ENCODE assay signal across 10 mouse cellular contexts in the genomic region with DNA sequence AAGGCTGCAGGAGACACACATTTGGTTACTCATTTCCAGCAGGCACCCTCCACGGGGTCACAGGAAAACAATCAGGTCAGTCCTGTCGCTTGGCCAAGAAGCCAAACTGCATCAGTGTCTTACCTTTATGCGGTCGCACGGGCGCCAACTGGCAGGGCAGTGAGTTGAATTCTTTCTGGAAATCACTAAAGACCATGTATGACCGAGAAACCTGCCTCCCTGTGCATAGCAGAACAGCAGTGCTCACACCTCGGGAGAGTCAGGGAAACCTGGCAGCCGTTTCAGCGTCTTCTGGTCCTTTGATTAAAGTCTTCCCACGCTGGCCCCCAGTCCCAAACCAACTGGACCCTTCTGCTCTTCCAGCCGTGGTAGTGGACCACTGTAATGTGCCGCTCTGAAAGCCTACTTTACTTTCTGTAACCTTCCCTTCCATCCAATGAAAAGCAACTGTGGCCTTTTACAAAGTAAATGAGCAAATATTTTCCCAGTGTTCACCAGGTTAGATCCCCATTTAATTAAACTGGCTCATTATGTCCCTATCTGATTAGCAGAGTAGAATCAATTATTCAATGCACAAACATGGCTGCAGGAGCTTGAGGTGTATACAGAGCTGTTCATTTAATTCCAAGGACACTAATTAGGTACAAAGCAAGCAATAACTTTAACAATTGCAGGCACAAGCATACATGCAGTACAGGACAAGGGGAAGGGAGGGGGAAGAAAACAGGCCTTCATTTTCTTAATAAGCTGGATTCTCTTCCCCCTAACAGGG. TPM values are rescaled to one million over a fixed set of nuclear protein-coding genes. Genes with fewer than 3 reads are reported as not detected.
DNase-seq lines count a peak whose midpoint lies in the region; ATAC-seq and TF ChIP-seq lines count a peak whose summit lies in the region.
"Had no signal": no experiment of that assay in that cellular context is flagged by ENCODE, and none has a peak within 500 bp of the region (broad histone marks: within the 10 kb centered on the region; RNA-seq: fewer than 3 reads in every experiment).

Gene Lmo3, minus strand, starts transcription at position 235 of the 772 bp plus-strand sequence.

- no peaks in the 10 kb centered on the region for H3K36me3 ChIP-seq in hindbrain, embryonic 12.5 days
- H3K36me3 ChIP-seq: liver, embryonic 13.5 days had no signal

- no peaks in the 10 kb centered on the region for H3K9me3 ChIP-seq in hindbrain, embryonic 12.5 days (replicated peaks)
- H3K9me3 ChIP-seq: liver, embryonic 13.5 days had no signal

- no peak for DNase-seq in frontal cortex, adult 2 months (ENCODE audit: extremely low spot score in 1 of 2, low spot score in 1 of 2)
- DNase-seq in frontal cortex, postnatal 10 days (ENCODE audit: low spot score in 2 of 2): no peak
- DNase-seq in brain, embryonic 14.5 days (ENCODE audit: low read depth): peak; percentile 83
- no peak for DNase-seq in left cerebral cortex, postnatal 25 days (ENCODE audit: low spot score in 2 of 2)
- DNase-seq in urinary bladder, postnatal 10 days (ENCODE audit: low spot score): no peak
- no peak for DNase-seq in B cell, adult 2 months
- DNase-seq in adrenal gland, postnatal 10 days: no peak
- DNase-seq: liver, embryonic 13.5 days had no signal

- peak; percentile 71 for ATAC-seq in hindbrain, embryonic 12.5 days (ENCODE audit: low FRiP score)

- intact Hi-C loops in left cerebral cortex, postnatal 25 days (cut with DNase I): no loop called here

- no peak within 1 kb of the TSS for H3K4me3 ChIP-seq in hindbrain, embryonic 12.5 days
- H3K4me3 ChIP-seq: liver, embryonic 13.5 days had no signal

- WGBS in hindbrain, embryonic 12.5 days: 76% methylated on average over 13 of the region's 13 CpGs

- H3K27me3 ChIP-seq in hindbrain, embryonic 12.5 days: no peaks in the 10 kb centered on the region
- H3K27me3 ChIP-seq: liver, embryonic 13.5 days had no signal

- no peak within 1 kb of the TSS for H3K4me2 ChIP-seq in hindbrain, embryonic 12.5 days (replicated peaks)
- H3K4me2 ChIP-seq: liver, embryonic 13.5 days had no signal

- no peak for TF ChIP-seq CTCF in brain, embryonic 14.5 days (IDR thresholded peaks at IDR 0.05; ENCODE audit: borderline replicate concordance, extremely low read depth, insufficient read depth, insufficient read length)

- no peak for TF ChIP-seq POLR2A in brain, embryonic 14.5 days (IDR thresholded peaks at IDR 0.05; ENCODE audit: borderline replicate concordance, extremely low read depth, insufficient read depth, insufficient read length, poor library complexity, severe bottlenecking)

- no peak within 1 kb of the TSS for H3K9ac ChIP-seq in hindbrain, embryonic 12.5 days
- H3K9ac ChIP-seq: liver, embryonic 13.5 days had no signal

- peak within 1 kb of the TSS; percentile 25 for H3K27ac ChIP-seq in hindbrain, embryonic 12.5 days
- H3K27ac ChIP-seq: liver, embryonic 13.5 days had no signal

- H3K4me1 ChIP-seq in hindbrain, embryonic 12.5 days: no peaks in the 10 kb centered on the region
- H3K4me1 ChIP-seq: liver, embryonic 13.5 days had no signal

RNA-seq across cellular contexts. Expression of gene Lmo3, which starts in this region (rescaled TPM):
- 98.8 and 145 TPM in 2 replicates for polyA plus RNA-seq in frontal cortex, adult 2 months (2012; rRNA removed)
- 117 and 121 TPM in 2 replicates for polyA plus RNA-seq in brain, embryonic 14.5 days (2012; rRNA removed)
- polyA plus RNA-seq in hindbrain, embryonic 12.5 days (2016; fragmentation: Nextera tagmentation; extraction: Ambion mirVana): 23.8 and 28.3 TPM in 2 replicates
- 100 to 1,000 TPM; 147 to 190 TPM for total RNA-seq in left cerebral cortex, postnatal 25 days (2021)
- under 1 TPM; 0.91 to 0.99 TPM for total RNA-seq in adrenal gland, postnatal 10 days (2021)
- total RNA-seq: megakaryocyte, adult 5-6 weeks had no signal

Comparison
In these comparisons a context has a peak if more than half of its experiments do, and no peak if none do; other contexts are left out.
1. RNA of gene Lmo3 (total RNA-seq): 147 to 190 TPM in left cerebral cortex, postnatal 25 days; 0.91 to 0.99 TPM in adrenal gland, postnatal 10 days; every median in the first group is over 10 times any median in the second.